Mouse (Mus musculus) gastrocnemius, postnatal 36 days (tissue): ENCODE measurements around the gene Gzmd. TPM values are rescaled to one million over a fixed set of nuclear protein-coding genes. Genes with fewer than 3 reads are reported as not detected.

Experiments used
- DNase-seq, 2 experiments: peaks; one replicate each; pipeline ENCODE4 v3.0.0; 2022
- intact Hi-C: fragments of 180-260 bp; cut with DNase I; formaldehyde crosslinking; loops from one replicate; pipeline ENCODE4 v1.15.1; 2025
- microRNA-seq, 2 experiments: library from miRNA; unstranded; fragments of <30 nt; microRNA quantifications; one replicate each; pipeline ENCODE4 v1.2.0; 2021
- total RNA-seq, 2 experiments: library from RNA; stranded (reverse); gene quantifications; 2 replicates each; pipeline ENCODE4 v1.2.3; 2021

The Gzmd gene
- total RNA-seq, 2 experiments from 2014 or later = not detected

GRCm38 (mm10) chr14:56086711-56087110 is 45.7 kb downstream of the Gzmd start:
- intact Hi-C loops = no loop called here
- no peak for DNase-seq

- intact Hi-C loops = no loop called here
Observed at GRCm38 (mm10) chr14:56085167-56085566, 47.2 kb downstream of the Gzmd start, which contains the start of gene Mcpt8. TSS of gene Mcpt8 (minus strand) at chr14:56085273.

GRCm38 (mm10) chr14:56082016-56082415 is 50.4 kb downstream of the Gzmd start:
- no peak for DNase-seq

More at GRCm38 (mm10) chr14:56085167-56085566, 47.2 kb downstream of the Gzmd start, which contains the start of gene Mcpt8:
- DNase-seq = no peak

More at GRCm38 (mm10) chr14:56082016-56082415, 50.4 kb downstream of the Gzmd start:
- intact Hi-C loops = no loop called here

Small RNA genes within 50 kb of the gene (microRNA-seq; reads per million reads assigned to microRNA genes)
- gene Mir6949 = 0 reads per million in 2 experiments

Other genes starting within 250 kb of the Gzmd start
- gene Cbln3, start 248.2 kb downstream of the Gzmd start, total RNA-seq = not detected
- gene Khnyn, start 247.7 kb downstream of the Gzmd start, total RNA-seq = 1 to 10 TPM; 6.0 to 7.5 TPM
- gene Sdr39u1, start 232.3 kb downstream of the Gzmd start, total RNA-seq = 100 to 1,000 TPM; 111 to 122 TPM
- gene Cma1, start 187.9 kb downstream of the Gzmd start, total RNA-seq = 1 to 10 TPM; 2.3 to 2.7 TPM
- not detected for gene Cma2, start 181.6 kb downstream of the Gzmd start, total RNA-seq
- gene Mcpt1, start 114.6 kb downstream of the Gzmd start, total RNA-seq = not detected
- gene Mcpt9, start 102.1 kb downstream of the Gzmd start, total RNA-seq = not detected
- not detected for gene Mcpt2, start 90.6 kb downstream of the Gzmd start, total RNA-seq
- 1 to 10 TPM; 2.5 to 3.3 TPM for gene Mcpt4, start 70.3 kb downstream of the Gzmd start, total RNA-seq
- not detected for gene Mcpt8, start 47.3 kb downstream of the Gzmd start, total RNA-seq
- gene Ctsg, start 30.0 kb downstream of the Gzmd start, total RNA-seq = not detected
- not detected for gene Gzme, start 12.0 kb downstream of the Gzmd start, total RNA-seq
- not detected for gene Gzmg, start 27.0 kb upstream of the Gzmd start, total RNA-seq
- gene Gzmn, start 42.0 kb upstream of the Gzmd start, total RNA-seq = not detected
- not detected for gene Gzmf, start 78.8 kb upstream of the Gzmd start, total RNA-seq
- not detected for gene Gzmc, start 102.0 kb upstream of the Gzmd start, total RNA-seq
- gene Gzmb, start 129.7 kb upstream of the Gzmd start, total RNA-seq = not detected
- not detected for gene Atp12a, start 232.5 kb upstream of the Gzmd start, total RNA-seq